Mouse (Mus musculus) forebrain, embryonic 14.5 days (tissue): ENCODE results near the gene Fbn1. TPM values are rescaled to one million over a fixed set of nuclear protein-coding genes. Genes with fewer than 3 reads are reported as not detected.

Source experiments
- ATAC-seq: fragments of 200-750 bp; cut with Nextera tagmentation; 2 replicates; pipeline ENCODE4 v1.8.0; 2017; ENCODE audit warnings: mild to moderate bottlenecking, moderate library complexity
- DNase-seq: peaks from one replicate; pipeline ENCODE4 v3.0.0-alpha.2; 2015; ENCODE audit warnings: low spot score
- H3K27ac ChIP-seq: fragments of 300-500 bp; sonication (generic); 2 replicates; pipeline ENCODE4 v1.5.1; 2014; ENCODE audit warnings: low read depth, mild to moderate bottlenecking, control low read depth, low read length, moderate library complexity
- H3K27me3 ChIP-seq: fragments of 300-500 bp; sonication (generic); replicated peaks from 2 replicates; pipeline ENCODE4 v1.6.1; 2014; ENCODE audit warnings: low read length, control low read depth, mixed read lengths; ENCODE audit not compliant: control insufficient read depth, insufficient read depth
- H3K36me3 ChIP-seq: fragments of 300-500 bp; sonication (generic); 2 replicates; pipeline ENCODE4 v1.6.1; 2014; ENCODE audit warnings: low read length, control low read depth; ENCODE audit not compliant: control insufficient read depth, insufficient read depth
- H3K4me1 ChIP-seq: fragments of 300-500 bp; sonication (generic); 2 replicates; pipeline ENCODE4 v1.6.1; 2014; ENCODE audit warnings: antibody characterized with exemption, low read length, control low read depth; ENCODE audit not compliant: control insufficient read depth, insufficient read depth
- H3K4me2 ChIP-seq: fragments of 300-500 bp; sonication (generic); 2 replicates; pipeline ENCODE4 v1.6.1; 2014; ENCODE audit warnings: mild to moderate bottlenecking, control low read depth, low read length
- H3K4me3 ChIP-seq: fragments of 300-500 bp; sonication (generic); 2 replicates; pipeline ENCODE4 v1.5.1; 2014; ENCODE audit warnings: low read depth, low read length, control low read depth
- H3K9ac ChIP-seq: fragments of 300-500 bp; sonication (generic); 2 replicates; pipeline ENCODE4 v1.6.1; 2014; ENCODE audit warnings: mild to moderate bottlenecking, low read length, control low read depth, moderate library complexity
- H3K9me3 ChIP-seq: fragments of 300-500 bp; sonication (generic); replicated peaks from 2 replicates; pipeline ENCODE4 v1.6.1; 2016; ENCODE audit warnings: low read length, control low read depth, mixed read lengths; ENCODE audit not compliant: control insufficient read depth
- WGBS: fragments of 180-500 bp; shearing (Covaris S2); extraction: QIAGEN DNeasy Blood & Tissue Kit; methylation state at CpG from one replicate; pipeline ENCODE4 v1.1.7; 2014; 5-methylcytosine and 5-hydroxymethylcytosine counted together
- polyA plus RNA-seq: library from polyadenylated mRNA; unstranded; fragments of >200 nt; fragmentation: Nextera tagmentation; extraction: Ambion mirVana; gene quantifications from 2 replicates; pipeline ENCODE4 v1.2.1, GENCODE M21; 2014

Fbn1 gene
- polyA plus RNA-seq, 1 experiment from 2014 or later = 2.1 TPM

GRCm38 (mm10) chr2:125380086-125380485, 127.7 kb downstream of the Fbn1 start:
- H3K9ac ChIP-seq = no peak overlapping the region
- DNase-seq (peak; percentile 31), ATAC-seq (no peak; the same call in 1 of the 2 replicates)
- H3K9me3 ChIP-seq = no peaks in the 10 kb centered on the region
- no peak overlapping the region for H3K4me3 ChIP-seq
- 88% methylated on average over 2 of the region's 2 CpGs for WGBS
- no peak overlapping the region for H3K4me2 ChIP-seq
- no peak overlapping the region for H3K27ac ChIP-seq
- H3K27me3 ChIP-seq = no peaks in the 10 kb centered on the region
- H3K4me1 ChIP-seq = no peaks in the 10 kb centered on the region
- H3K36me3 ChIP-seq = no peaks in the 10 kb centered on the region

DNA sequence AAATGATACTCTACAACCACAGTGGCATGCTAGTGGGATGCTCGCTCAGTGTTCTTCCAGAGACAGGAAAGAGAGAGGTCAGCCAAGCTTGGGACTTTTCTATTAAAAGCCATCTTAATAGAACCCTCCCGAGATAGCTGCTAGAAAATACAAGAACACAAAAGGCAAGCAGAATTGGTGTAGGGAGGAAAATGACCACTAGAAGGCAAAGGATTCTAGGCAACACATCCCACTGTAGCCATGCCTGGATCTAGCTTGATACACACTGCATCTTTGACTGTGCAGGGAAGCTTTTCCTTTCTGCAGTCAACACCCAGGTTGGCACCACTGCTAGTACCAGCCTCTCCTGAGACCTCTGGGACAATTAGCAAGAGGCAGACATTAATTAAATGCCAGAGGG, 128.6 kb downstream of the Fbn1 start:
- Histone ChIP-seq H3K27me3 (no peaks in the 10 kb centered on the region), H3K4me3 (no peak overlapping the region), H3K36me3 (no peaks in the 10 kb centered on the region), H3K9ac (no peak overlapping the region), H3K9me3 (no peaks in the 10 kb centered on the region), H3K4me2 (no peak overlapping the region), H3K4me1 (no peaks in the 10 kb centered on the region), H3K27ac (no peak overlapping the region)
- 88% methylated on average over 2 of the region's 2 CpGs for WGBS
- ATAC-seq = no peak
- DNase-seq = no peak

- no peaks in the 10 kb centered on the region for H3K36me3 ChIP-seq
- no peaks in the 10 kb centered on the region for H3K4me1 ChIP-seq
- no peak overlapping the region for H3K9ac ChIP-seq
- H3K27ac ChIP-seq = no peak overlapping the region
- 83% methylated on average over 5 of the region's 5 CpGs for WGBS
- H3K9me3 ChIP-seq = no peaks in the 10 kb centered on the region
- no peak overlapping the region for H3K4me2 ChIP-seq
- H3K27me3 ChIP-seq = no peaks in the 10 kb centered on the region
- ATAC-seq = no peak
- no peak for DNase-seq
- no peak overlapping the region for H3K4me3 ChIP-seq
Observed at GRCm38 (mm10) chr2:125375926-125376325, 131.9 kb downstream of the Fbn1 start.

DNA sequence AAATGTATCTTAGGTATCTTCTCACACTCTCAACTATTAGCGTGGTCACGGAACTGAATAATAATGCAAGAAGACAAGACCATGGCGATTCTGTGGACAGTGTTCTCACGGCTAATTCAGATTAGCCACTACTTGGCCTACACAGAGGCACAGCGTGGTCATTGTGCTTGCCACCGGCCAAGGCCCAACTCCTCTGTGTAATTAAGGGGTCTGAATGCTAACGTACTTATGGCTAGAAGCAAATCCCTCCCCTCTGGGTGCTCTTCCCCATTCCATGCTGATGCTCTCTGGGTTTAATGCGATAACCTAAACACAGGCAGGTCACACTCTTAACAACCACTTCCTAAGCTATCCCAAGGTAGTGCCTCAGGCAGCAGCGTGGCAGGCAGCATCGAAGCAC, 132.5 kb downstream of the Fbn1 start:
- H3K4me1 ChIP-seq = no peaks in the 10 kb centered on the region
- H3K27me3 ChIP-seq = no peaks in the 10 kb centered on the region
- ATAC-seq = no peak
- H3K27ac ChIP-seq = no peak overlapping the region
- H3K9me3 ChIP-seq = no peaks in the 10 kb centered on the region
- no peak for DNase-seq
- WGBS = 71% methylated on average over 10 of the region's 10 CpGs
- no peak overlapping the region for H3K9ac ChIP-seq
- H3K4me3 ChIP-seq = no peak overlapping the region
- H3K4me2 ChIP-seq = no peak overlapping the region
- H3K36me3 ChIP-seq = no peaks in the 10 kb centered on the region

- H3K27me3 ChIP-seq = no peaks in the 10 kb centered on the region
- H3K4me2 ChIP-seq = no peak overlapping the region
- no peak for DNase-seq
- no peak overlapping the region for H3K4me3 ChIP-seq
- no peaks in the 10 kb centered on the region for H3K9me3 ChIP-seq
- H3K4me1 ChIP-seq = no peaks in the 10 kb centered on the region
- H3K9ac ChIP-seq = no peak overlapping the region
- peaks cover 4% of the 10 kb centered on the region; the same call in 1 of the 2 replicates for H3K36me3 ChIP-seq
- whole genome bisulfite sequencing = 92% methylated on average over 8 of the region's 8 CpGs
- H3K27ac ChIP-seq = no peak overlapping the region
- no peak for ATAC-seq
Observed at GRCm38 (mm10) chr2:125369666-125370065, 138.1 kb downstream of the Fbn1 start.

GRCm38 (mm10) chr2:125368616-125369015, 139.2 kb downstream of the Fbn1 start:
- Histone ChIP-seq H3K9ac (no peak overlapping the region), H3K36me3 (peaks cover 7% of the 10 kb centered on the region), H3K4me3 (no peak overlapping the region), H3K9me3 (no peaks in the 10 kb centered on the region), H3K27ac (no peak overlapping the region), H3K4me1 (no peaks in the 10 kb centered on the region), H3K27me3 (no peaks in the 10 kb centered on the region), H3K4me2 (no peak overlapping the region)
- no peak for DNase-seq
- WGBS = 78% methylated on average over 4 of the region's 4 CpGs
- ATAC-seq = no peak

DNA sequence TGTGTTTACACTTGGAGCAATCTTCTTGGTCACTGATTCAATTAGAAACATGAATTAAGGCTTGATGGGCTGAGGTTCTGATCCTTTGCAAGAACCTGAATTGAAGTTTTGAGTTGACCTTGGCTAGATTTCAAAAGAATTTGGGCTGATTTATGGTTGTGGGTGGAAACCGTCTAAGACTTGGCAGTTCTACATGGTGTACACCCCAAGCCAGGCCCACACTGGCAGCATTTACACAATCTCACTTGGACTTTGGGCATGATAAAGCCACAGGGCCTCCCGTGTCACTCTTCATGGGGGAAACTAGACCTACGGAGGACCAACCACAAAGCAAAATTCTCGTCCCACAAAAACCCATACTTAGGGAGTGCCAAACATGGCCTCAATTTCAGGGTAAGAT, 146.1 kb downstream of the Fbn1 start:
- H3K9ac ChIP-seq = no peak overlapping the region
- H3K27ac ChIP-seq = no peak overlapping the region
- no peak overlapping the region for H3K4me2 ChIP-seq
- WGBS = 92% methylated on average over 4 of the region's 4 CpGs
- H3K4me3 ChIP-seq = no peak overlapping the region
- H3K36me3 ChIP-seq = peaks cover 21% of the 10 kb centered on the region
- no peaks in the 10 kb centered on the region for H3K4me1 ChIP-seq
- DNase-seq = no peak
- ATAC-seq = no peak
- no peaks in the 10 kb centered on the region for H3K27me3 ChIP-seq
- H3K9me3 ChIP-seq = no peaks in the 10 kb centered on the region

DNA sequence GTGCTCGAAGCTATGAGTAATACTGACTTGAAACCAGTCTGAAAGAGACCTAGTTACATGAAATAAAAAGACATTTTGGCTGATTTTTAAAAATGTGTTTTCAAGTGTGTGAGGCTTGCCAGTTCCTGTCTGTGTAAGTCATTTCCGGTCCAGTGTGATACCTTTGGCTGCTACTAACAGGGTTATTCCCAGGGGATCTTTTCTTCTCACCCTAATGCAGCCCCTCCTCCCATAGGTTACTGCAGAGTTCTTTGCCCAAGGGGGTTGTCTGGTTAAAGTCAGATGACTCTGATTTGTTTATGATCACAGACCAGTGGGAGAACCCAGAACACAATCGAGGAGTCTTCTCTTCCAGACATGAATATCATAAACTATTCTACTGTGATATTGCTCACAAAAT, 151.3 kb downstream of the Fbn1 start:
- H3K9me3 ChIP-seq = no peaks in the 10 kb centered on the region
- H3K9ac ChIP-seq = no peak overlapping the region
- no peak overlapping the region for H3K4me3 ChIP-seq
- H3K36me3 ChIP-seq = peaks cover 6% of the 10 kb centered on the region; the same call in 1 of the 2 replicates
- no peaks in the 10 kb centered on the region for H3K4me1 ChIP-seq
- no peak for ATAC-seq
- H3K27me3 ChIP-seq = no peaks in the 10 kb centered on the region
- H3K4me2 ChIP-seq = no peak overlapping the region
- H3K27ac ChIP-seq = no peak overlapping the region
- DNase-seq = no peak
- 90% methylated on average over 3 of the region's 3 CpGs for WGBS

DNA sequence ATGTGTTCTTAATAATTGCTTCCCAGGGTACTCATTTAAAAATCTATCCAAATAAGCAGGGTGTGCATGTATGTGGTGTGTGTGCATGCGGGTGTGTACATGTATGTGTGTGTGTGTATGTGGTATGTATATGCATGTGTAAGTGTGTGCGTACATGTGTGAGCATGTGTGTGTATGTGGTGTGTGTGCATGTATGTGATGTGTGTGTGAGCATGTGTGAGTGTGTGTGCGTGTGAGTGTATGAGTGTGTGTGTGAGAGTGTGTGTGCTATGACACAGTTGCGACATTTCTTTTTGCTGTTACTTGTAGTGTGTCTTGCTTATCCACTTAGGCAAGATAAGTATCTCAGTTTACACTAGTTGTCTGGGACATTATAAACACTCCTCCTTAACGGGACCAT, 151.7 kb downstream of the Fbn1 start:
- Histone ChIP-seq H3K27me3 (no peaks in the 10 kb centered on the region), H3K27ac (no peak overlapping the region), H3K9me3 (no peaks in the 10 kb centered on the region), H3K4me3 (no peak overlapping the region), H3K36me3 (peaks cover 6% of the 10 kb centered on the region; the same call in 1 of the 2 replicates), H3K9ac (no peak overlapping the region), H3K4me2 (no peak overlapping the region), H3K4me1 (no peaks in the 10 kb centered on the region)
- ATAC-seq (no peak), DNase-seq (no peak)
- 94% methylated on average over 5 of the region's 5 CpGs for WGBS
